Mouse (Mus musculus): Measurements from ENCODE around the gene Psma5. TPM values are rescaled to one million over a fixed set of nuclear protein-coding genes. Genes with fewer than 3 reads are reported as not detected.

The Psma5 gene
- total RNA-seq, 2 experiments from 2014 or later = 96.6 to 97.5 TPM

DNA sequence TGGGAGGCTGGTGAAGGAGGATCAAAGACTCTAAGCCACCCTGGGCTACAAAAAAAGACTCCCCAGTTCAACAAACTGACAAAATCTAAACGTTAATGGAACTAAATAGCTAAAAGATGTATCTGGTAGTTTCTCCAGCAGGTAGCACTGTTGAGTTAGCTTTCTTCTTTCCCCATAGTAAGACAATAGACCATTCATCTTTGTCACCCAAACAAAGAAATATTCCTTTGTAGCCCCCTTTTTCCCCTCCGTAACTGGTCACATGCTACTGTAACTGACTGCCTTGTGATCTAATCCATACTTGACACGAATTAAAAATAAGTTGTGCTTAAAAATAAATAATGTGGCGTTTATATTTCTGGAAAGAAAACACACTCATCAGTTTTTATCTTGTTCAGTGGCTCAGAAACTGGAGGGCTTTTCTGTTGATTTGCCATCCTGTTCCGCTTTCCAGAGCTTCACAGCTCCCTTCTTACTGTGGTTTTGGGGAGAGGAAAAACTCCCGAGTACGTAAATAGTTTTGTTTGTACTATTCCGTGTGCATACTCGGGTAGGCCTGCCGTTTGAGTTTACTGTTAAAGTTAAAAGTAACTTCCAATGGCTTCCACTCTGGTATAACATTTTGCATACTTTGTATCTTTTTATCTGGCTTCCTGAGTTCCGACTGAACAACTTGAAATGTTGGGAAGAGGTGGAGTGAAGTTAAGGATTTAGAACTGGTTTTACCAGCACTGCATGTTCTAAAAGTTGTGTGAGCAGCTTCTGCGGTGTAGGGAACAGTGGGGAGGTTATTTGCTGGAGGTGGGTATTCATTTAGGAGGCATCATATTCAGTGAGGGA is 25.9 kb downstream of the Psma5 start:
- peak in 1 of 2 experiments; percentile 40 for DNase-seq

DNA sequence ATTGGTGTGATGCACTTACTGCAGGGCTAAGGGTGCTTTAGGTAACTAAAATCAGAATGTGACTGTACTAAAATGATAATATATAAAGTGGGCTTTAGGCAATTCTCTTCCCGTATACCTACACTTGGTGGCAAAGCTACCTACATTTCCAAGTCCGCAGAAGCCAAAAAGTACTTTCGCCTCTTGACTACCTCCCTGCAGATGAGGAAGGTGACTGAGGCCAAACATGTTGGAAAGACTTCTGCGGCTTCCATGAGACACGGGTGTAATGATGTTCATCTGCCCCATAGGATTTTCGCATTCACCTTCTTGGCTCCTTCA is 26.5 kb downstream of the Psma5 start:
- DNase-seq = no peak

DNA sequence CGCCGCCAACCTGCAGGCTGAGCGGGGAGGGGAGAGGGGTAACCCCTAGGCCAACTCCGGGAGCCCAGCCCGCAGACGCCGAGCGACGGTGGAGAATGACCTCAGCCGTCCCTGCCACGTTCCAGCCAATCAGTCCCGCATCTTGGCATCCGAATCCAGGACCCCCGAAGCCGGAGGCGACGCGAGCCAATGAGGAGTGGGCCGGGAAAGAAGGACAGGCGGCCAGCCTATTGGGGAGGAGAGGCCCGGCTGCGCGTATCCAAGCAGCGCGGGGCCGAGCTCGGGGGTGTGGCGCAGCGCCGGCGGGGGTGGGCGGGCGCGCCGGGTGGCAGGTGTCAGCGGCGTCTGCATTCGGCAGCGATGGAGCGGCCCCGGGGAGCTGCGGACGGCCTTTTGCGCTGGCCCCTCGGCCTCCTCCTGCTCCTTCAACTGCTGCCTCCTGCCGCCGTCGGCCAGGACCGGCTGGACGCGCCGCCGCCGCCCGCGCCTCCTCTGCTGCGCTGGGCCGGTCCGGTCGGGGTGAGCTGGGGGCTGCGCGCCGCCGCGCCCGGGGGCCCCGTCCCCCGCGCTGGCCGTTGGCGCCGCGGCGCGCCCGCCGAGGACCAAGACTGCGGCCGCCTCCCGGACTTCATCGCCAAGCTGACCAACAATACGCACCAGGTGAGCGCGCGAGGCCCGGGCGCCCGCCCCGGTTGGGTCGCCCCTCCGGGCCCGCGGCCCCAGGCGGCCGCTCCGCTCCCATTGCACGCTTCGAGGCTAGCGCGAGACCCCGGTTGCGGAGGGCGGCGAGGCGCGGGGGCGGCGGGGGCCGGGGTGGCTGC is 27.3 kb downstream of the Psma5 start, which contains the start of gene Sort1:
Gene Sort1 (plus strand): TSS at position 302 of the 821 bp plus-strand sequence.
- DNase-seq = peak; percentile 89 to 93

DNA sequence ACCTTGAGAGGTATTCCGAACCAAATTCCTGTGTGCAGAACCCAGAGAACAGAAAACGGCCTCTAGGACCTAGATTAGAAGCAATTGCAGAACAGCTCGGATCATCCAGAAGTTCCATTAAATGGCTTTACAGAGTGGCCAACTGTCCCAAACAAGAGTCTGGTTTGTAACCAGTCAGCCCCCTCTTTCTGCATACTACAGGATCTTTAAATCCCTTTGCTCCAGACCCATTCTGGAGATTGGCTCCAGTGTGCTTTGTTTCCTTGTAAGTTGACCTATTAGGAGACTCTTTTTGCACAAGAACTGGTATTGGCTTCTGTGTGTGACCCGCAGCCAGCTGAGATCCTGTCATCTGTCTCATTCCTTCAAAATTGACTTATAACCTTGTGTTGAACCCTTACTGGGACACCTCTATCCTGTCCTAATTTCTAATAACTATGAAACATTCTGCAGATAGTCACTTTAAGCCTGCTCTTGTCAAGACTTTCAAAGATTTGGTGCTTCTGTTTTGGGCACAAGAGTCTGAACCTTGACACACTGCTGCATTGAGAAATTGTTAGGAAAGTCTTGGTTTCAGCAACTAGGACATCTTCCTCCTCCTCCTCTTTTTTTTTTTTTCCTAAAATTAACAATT is 28.5 kb downstream of the Psma5 start:
- no peak for DNase-seq

DNA sequence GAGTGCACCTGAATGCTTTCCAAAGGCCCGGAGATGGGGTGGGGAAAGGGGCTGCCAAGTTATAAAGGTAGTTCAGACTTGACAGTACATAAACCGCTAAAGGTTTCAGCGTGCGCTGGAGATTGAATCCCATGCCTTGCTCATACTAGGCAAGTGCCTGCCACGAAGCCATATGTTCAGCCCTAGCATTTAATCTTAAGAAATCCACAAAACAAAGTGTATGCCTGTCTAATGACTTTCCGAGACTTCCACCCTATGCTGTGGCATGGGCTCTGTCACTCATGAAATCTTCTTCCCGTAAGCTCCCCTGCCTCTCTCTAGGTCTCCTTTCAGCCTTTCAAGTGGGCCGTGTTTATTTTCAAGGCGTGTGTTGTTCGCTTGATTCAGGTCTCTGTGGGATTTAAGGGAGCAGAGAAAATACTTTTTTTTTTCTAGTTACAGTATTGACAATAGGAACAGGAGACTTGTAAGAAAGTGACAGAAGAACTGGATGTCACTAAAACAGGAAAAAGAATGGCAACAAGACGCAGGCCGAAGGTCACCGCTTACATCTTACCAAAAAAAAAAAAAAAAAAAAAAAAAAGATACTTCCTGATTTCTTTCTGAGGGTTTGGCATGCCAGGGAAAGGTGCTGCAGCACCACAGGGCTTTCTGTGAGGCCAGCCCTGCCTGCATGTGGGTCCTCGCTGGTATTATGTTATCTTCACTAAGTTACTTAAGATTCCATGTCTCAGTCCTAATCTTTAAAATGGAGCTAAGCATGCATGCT is 30.1 kb downstream of the Psma5 start:
- DNase-seq = no peak

DNA sequence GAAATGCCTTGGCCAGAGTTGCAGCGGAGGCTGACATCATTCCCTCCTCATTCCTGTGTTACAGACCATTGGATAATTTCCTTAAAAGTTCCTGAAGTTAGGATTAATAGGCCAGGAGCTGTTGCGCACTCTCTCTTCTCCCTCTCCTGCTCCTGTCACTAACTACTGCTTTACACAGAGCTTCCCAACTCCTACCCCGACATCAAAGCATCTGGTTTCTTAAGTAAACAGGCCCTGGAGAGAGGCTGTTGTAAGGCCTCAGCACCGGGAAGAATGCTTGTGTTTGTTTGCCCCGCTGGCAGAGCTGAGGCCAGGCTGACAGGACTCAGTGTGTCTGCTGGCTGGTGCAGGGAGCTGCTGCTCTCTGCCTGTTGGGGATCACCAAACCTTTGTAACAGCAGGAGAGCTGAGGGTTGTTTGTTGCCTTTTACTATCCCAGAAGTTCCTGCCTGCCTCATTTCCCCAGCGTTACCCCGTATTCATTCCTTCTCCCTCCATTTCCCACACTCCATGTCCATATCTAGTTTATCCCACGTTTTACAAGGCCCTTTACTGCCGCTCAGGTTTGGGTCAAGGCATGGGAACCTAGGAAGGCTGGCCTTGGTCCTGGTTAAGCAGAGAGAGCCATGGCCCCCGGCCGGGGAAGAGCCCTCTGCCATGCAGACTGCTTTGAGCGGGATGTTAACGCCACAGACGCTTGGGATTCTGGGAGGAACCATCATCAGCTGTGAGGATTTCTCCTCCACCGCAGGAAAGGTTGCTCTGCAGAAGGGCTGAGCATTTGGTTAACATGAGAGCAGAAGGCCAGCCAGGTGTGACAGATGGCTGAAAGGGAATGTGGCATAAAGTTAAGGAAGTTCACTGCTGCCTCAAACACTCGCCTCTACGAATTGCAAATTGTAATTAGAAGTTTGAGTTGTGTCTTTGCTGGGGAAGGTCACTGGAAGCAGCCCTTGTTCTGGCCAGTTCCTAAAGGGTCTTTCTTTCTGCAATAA is 31.4 kb downstream of the Psma5 start:
- DNase-seq = no peak

DNA sequence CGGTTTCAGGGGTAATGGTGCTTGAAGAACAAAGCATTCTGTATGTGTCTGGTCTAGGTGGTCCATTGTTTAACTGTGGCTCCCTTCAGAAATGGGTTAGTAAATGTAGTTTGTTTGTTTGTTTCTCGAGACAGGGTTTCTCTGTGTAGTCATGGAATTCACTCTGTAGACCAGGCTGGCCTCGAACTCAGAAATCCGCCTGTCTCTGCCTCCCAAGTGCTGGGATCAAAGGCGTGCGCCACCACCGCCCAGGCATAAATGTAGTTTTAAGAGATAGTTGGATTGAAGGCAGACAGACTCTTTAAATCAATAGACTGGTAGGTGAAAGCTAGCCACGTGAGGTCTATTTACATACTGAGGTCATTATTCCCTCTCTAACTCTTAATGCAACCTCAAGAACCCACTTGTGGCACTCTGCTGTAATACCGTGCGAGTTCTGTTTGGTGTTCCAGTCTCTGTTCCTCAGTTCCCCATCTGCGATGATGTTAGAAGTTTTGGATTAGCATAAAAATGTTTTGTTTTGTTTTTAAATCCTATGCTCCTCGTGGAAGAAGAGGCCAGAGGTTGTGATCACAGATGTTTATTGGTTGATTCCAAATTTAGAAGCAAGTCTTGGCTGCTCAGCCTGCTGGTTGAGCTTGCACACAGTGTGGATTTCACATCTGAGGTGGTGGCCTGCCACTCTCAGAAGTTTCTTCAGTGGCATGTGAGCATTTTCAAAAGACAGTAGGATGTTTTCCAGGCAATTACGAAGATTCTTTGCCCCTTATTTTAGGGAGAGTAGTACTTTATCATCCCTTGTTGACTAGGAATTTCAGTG is 32.8 kb downstream of the Psma5 start:
- DNase-seq = no peak

DNA sequence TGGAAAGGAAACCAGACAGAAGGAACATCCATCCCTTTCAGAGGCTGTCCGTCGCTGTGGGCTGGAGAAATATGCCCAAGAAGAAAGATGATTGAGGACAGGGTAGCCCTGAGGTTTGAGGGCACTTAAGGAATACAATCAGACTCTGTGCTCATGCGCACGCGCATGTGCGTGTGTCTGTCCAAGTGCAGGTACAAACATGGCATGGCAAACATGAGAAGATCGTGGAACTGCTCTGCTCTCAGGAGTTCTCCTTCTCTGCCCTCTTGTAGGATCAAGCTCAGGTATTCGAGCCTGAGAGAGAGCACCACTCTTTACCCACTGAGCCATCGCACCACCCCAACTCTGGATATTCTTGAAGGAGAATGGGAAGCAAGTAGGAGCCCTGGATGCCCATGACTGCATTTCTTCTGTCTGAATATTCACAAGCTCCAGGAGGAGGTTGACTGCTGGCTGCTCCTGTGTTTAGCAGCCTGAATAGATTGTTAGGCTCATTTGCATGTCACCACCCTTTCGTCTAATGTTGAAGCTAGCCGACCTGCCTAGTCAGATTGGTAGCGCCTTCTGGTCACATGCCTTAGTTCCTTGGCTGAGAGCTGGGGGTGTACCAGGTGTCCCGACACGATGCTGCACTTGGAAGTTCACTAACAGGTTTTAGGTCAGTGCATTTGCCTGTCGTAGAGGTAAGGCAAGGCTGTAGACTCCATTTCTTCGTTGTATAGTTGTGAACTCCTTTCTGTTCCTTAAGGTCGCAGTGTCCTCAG is 34.5 kb downstream of the Psma5 start:
- DNase-seq = no peak

DNA sequence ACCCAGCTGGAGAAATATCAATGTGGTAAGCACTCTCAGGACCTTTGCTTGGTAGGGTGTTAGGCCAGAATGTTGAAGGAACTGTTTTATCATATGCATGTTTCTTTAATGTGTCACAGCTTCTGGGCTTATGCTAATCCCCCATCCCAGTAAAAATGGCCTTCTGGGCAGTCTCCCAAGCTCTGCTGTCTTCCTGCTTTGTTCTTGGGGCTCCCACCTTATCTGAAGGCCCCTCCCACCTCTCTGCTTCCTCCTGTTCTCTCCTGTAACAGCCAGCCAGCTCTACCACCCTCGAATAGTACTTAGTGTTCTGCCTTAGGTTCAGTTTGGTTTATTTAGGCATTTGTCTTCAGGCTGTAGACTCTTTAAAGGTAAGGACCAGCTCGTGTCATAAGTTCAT is 37.7 kb downstream of the Psma5 start:
- DNase-seq = no peak

DNA sequence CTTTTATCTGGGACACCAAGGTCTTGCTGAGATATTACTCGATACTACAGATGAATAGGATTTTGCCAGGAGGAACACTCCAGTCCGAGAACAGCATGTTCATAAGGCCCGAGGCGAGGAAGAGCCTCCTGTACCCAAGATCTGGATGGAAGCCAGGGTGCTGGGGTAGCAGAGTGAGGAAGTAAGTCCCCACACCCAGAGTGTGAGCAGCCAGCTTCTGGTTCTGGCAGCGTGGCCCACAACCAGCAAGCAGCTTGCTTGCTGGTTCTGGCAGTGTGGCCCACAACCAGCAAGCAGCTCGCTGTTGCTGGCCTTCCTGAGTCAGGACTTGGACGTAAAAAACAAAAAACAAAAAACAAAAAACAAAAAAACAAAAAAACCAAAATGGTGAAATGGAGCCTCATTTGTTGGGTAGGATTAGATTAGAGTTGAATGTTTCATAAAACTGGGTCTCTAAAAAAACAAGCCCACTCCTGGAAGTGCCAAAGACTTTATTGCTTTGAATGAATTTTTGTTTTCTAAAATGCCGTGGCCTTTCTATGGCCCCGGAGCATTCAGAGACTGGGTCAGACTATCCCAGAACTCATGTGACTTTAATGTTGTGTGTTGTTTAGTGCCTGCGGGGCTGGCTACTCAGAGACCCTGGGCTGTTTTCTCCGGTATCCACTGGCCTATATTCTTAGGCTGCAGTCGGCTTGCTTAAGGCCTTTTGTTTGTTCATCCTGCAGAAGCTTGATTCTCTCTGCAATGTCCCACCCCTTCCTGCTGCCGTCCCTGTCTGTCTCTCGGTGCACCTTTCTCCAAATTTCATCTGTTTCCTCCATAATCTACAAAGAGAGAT is 38.9 kb downstream of the Psma5 start:
- peak; percentile 41 to 74 for DNase-seq

DNA sequence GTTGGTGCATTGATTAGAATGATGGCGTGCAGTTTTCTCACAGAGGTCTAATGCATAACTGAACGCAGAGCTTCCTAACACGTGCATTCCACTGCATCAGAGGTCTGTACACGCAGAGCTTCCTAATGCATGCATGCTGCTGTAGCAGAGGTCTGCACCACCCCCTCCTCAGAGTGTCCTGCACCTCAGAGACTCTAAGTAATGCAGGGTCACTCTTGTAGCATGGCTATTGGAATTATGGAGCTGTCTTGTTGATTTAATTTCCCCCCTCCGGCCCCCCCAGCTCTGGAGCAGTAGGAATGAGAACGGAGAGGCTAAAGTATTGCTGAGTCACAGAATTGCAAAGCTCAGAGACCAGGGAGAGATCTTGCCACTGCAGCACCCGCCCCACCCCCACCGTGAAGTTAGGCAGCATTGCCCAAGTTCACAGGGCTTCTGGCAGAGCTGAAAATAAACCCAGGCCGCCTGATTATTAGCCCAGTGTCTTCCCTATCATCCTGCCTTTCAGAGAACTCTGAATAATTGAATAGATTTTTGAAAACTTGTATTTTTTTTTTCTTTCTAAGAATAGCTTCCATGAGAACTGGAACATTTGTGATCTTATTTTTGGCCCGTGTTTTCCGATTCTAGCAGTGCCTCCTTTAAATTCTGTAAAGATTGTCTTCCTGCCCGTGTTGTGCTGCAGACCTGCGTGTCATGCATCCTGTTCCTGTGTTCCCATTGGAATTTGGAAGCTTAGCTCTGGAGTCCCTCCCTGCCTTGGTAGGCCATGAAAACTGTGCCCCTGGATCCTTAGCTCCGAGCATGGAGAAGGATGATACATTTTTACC is 39.7 kb downstream of the Psma5 start:
- peak; percentile 79 to 90 for DNase-seq

DNA sequence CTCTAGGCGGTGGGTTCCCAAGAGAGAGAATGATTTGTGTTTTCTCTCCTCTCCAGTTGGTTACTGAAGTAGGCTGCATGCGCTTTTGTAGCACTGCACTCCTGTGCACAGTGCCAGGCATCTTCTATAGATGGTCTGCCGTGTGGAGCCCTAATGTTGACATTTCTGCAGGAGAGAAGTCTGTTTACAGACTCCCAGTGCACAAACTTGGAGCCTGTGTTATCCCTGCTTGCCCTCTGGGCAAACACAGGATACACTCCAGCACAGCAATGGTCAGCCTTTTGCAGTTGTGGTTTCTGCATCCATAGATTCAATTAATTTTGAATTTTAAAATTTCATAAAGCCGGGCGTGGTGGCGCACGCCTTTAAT is 40.3 kb downstream of the Psma5 start:
- DNase-seq = no peak

DNA sequence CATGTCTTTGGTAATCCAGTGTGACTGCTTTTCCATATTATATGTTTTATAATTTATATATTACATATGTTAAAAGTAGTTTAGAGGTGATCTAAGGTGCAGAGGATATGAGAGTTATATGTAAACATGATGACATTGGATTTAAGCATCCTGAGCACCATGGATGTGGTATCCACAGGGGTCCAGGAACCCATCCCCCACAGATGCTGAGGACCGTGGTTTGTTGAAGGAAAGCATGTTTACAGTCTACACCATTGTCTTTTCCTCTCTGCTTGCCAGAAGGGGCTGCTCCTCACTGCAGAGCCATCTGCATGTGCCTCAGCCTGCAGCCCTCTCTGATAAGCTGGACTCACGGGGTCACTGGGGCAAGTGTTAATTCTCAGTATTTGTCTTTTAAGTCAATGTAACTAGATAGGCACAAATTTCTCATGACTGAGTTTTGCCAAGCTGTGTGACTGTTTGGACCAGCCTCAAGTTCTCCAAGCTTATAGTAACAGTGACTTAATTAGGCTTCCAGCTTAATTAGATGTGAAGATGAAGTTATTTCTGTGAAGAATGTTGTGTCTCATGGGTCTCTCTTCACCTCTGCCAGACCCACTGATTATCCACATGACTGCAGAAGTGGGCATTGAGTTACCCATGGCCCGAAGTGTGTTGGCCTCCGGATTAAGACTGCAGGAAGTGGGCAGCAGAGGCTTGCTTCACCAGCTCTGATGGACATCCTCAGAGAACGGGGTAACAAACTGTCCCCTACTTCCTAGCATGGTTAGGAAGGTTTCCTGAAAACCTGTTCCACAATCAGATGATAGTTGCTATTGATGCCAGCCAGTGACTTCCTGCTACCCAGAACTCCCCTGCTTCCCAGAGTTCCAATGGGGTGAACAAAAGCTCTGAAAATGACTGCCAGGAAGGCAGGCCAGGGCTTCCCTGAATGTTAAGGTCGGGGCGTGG is 41.2 kb downstream of the Psma5 start:
- no peak for DNase-seq

DNA sequence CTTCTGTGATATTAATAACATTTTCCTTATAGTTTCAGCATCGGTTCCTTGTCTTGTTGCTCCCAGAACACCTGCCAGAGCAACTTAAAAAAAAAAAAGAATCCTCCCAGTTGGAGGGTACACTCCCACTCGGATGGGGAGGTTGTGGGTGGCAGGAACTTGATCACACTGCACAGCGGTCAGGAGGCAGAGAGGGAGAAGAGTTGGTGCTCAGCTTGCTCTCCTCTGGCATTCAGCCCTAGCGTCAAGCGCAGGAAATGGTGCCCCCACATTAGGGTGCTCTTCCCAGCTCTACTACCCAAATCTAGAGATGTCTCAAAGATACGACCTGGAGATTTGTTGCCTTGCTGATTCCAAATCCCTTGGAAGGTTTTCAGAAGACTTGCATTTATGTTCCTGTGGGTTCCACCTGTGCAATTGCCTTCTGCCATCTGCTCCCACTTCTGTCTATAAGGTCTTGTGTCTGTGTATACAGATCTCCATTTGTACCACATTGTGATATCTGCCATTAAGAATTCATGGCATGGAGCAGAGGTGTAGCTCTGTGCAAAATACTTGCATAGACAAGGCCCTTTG is 43.8 kb downstream of the Psma5 start:
- DNase-seq = no peak

DNA sequence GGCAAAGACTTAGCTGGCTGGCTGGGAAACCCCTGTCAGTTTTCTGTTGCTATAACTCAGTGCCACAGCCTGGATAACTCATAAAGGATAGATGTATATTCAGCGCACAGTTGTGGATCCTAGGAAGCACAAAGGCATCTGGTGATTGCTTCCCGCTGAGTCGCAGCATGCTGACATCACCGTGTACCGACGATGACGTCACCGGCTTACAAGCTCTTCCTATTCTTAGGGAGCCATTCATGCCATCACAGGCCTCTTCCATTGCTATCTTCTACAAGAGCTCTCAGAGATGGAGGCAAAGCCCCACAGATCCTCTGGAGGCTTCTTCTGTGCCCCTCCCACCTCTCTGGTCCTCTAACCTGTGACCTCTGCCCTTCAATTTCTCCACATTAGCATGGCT is 47.0 kb downstream of the Psma5 start:
- no peak for DNase-seq

DNA sequence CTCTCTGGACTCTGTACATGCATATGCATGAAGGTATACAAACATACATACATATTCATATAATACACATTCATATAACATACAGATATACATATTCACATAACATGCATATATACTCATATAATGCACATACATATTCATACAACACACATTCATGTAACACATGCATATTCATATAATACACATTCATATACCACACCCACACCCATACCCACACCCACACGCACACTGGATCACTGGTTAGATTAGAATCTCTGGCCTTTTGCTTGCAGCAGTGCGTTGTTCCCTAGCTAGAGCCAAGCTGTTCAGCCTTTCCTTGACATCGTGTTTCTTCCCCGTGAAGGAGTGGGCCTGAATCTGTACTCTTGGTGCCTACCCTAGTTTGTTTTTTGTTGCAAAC is 48.0 kb downstream of the Psma5 start:
- DNase-seq = no peak
